Mouse (Mus musculus) hindbrain, embryonic 11.5 days (tissue): ENCODE results near the gene Gpank1. TPM values are rescaled to one million over a fixed set of nuclear protein-coding genes. Genes with fewer than 3 reads are reported as not detected.

ENCODE experiments used
- ATAC-seq: fragments of 200-750 bp; cut with Nextera tagmentation; 2 replicates; pipeline ENCODE4 v1.8.0; 2017; ENCODE audit warnings: mild to moderate bottlenecking, moderate TSS enrichment, moderate library complexity; ENCODE audit not compliant: low FRiP score
- DNase-seq: peaks from one replicate; pipeline ENCODE4 v3.0.0-alpha.2; 2015; ENCODE audit warnings: low spot score
- H3K27ac ChIP-seq: fragments of 300-500 bp; sonication (generic); 2 replicates; pipeline ENCODE4 v1.5.1; 2014; ENCODE audit warnings: mild to moderate bottlenecking, low read depth, low read length
- H3K27me3 ChIP-seq: fragments of 300-500 bp; sonication (generic); 2 replicates; pipeline ENCODE4 v1.6.1; 2014; ENCODE audit warnings: mild to moderate bottlenecking, low read length, moderate library complexity, mixed read lengths; ENCODE audit not compliant: control insufficient read depth, insufficient read depth
- H3K36me3 ChIP-seq: fragments of 300-500 bp; sonication (generic); 2 replicates; pipeline ENCODE4 v1.6.1; 2014; ENCODE audit warnings: mild to moderate bottlenecking, low read length, moderate library complexity, mixed read lengths; ENCODE audit not compliant: control insufficient read depth, insufficient read depth
- H3K4me1 ChIP-seq: fragments of 300-500 bp; sonication (generic); replicated peaks from 2 replicates; pipeline ENCODE4 v1.6.1; 2014; ENCODE audit warnings: low read length, mixed read lengths; ENCODE audit not compliant: control insufficient read depth, insufficient read depth
- H3K4me2 ChIP-seq: fragments of 300-500 bp; sonication (generic); replicated peaks from 2 replicates; pipeline ENCODE4 v1.6.1; 2014; ENCODE audit warnings: mild to moderate bottlenecking, low read depth, low read length
- H3K4me3 ChIP-seq: fragments of 300-500 bp; sonication (generic); 2 replicates; pipeline ENCODE4 v1.5.1; 2014; ENCODE audit warnings: low read depth, low read length
- H3K9ac ChIP-seq: fragments of 300-500 bp; sonication (generic); 2 replicates; pipeline ENCODE4 v1.6.1; 2014; ENCODE audit warnings: low read depth, low read length
- H3K9me3 ChIP-seq: fragments of 300-500 bp; sonication (generic); 2 replicates; pipeline ENCODE4 v1.6.1; 2016; ENCODE audit warnings: low read length; ENCODE audit not compliant: control insufficient read depth
- WGBS: fragments of 180-500 bp; shearing (Covaris S2); extraction: QIAGEN DNeasy Blood & Tissue Kit; methylation state at CpG from one replicate; pipeline ENCODE4 v1.1.7; 2014; 5-methylcytosine and 5-hydroxymethylcytosine counted together
- polyA plus RNA-seq: library from polyadenylated mRNA; unstranded; fragments of >200 nt; fragmentation: Nextera tagmentation; extraction: Ambion mirVana; gene quantifications from 2 replicates; pipeline ENCODE4 v1.2.1, GENCODE M21; 2014

The Gpank1 gene
- polyA plus RNA-seq, 1 experiment from 2014 or later, result 29.7 TPM

DNA sequence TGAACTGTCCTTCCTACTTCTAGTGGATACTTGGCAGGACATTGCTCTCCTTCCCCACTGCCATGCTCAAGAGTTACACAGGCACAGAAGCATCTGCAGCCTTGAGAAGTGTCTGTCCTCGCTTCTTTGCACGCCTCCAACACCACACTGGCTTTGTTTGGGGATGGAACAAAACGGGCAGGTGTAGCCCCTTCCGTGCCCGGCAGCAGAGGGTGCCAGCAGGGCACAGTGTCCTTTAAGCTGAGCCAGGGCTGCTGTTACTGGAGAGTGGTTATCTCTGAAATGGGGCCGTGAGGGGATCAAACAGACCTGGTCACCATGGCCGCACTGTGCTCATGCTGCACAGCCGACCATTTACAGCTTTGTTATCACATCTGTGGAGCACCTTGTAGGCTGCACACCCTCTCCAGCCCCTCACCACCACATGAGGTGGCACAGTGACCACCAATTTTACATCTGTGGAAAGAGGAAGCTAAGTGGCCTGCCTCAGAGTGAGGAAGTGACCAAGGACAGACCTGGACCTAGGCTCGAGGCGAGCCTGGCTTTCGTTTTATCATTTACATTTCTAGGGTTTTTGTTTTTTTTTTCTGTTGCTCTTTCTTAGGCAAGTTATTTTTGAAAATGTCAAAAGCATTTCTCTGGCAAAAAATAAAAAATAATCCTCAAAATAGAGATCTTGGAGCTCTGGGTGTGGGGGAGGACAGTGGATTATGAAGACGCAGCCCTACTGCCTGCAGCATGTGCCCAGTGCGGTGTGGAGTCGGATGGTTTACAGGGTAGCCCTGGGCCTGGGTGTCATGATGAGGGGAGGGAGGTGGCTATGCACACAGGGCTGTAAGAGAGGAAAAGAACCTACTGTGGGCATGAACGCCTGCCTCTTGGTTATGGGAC, 26.5 kb upstream of the Gpank1 start:
- no peak overlapping the region for H3K4me2 ChIP-seq
- H3K9me3 ChIP-seq, result no peaks in the 10 kb centered on the region
- H3K27me3 ChIP-seq, result no peaks in the 10 kb centered on the region
- 0 out of 2 replicates have a peak, but pooled peaks cover 6% of the 10 kb centered on the region for H3K36me3 ChIP-seq
- WGBS, result 95% methylated on average over 15 of the region's 15 CpGs
- no peak overlapping the region; the same call in 1 of the 2 replicates for H3K27ac ChIP-seq
- DNase-seq (no peak), ATAC-seq (no peak)
- no peak overlapping the region for H3K9ac ChIP-seq
- H3K4me3 ChIP-seq, result no peak overlapping the region
- peaks cover 7% of the 10 kb centered on the region; the same call in 1 of the 2 replicates for H3K4me1 ChIP-seq

DNA sequence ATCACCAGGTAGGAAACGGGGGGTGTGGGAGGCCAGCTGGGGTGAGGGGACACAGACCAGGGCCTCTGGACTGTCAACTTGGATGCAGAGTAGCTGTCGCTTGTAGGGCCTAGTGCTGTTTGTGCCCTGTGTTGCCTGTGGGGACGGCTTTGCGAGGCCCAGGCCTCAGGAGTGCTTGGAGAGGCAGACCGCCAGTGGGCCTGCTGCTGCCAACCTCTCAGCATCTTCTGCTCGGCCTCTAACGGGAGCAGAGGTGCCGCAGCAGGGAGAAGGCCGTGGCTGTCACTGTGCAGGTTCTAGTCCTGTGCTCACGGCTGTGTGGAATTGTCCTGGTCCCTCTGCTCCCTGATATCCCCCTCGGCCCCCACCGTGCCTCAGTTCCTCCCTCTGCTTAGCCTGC, 24.7 kb upstream of the Gpank1 start:
- no peaks in the 10 kb centered on the region for H3K9me3 ChIP-seq
- no peak overlapping the region for H3K9ac ChIP-seq
- DNase-seq, result no peak
- no peak overlapping the region for H3K27ac ChIP-seq
- H3K36me3 ChIP-seq, result peaks cover 4% of the 10 kb centered on the region; the same call in 1 of the 2 replicates
- H3K4me1 ChIP-seq, result no peaks in the 10 kb centered on the region
- H3K4me3 ChIP-seq, result no peak overlapping the region
- H3K4me2 ChIP-seq, result no peak overlapping the region
- no peak for ATAC-seq
- no peaks in the 10 kb centered on the region for H3K27me3 ChIP-seq
- WGBS, result 86% methylated on average over 12 of the region's 12 CpGs

DNA sequence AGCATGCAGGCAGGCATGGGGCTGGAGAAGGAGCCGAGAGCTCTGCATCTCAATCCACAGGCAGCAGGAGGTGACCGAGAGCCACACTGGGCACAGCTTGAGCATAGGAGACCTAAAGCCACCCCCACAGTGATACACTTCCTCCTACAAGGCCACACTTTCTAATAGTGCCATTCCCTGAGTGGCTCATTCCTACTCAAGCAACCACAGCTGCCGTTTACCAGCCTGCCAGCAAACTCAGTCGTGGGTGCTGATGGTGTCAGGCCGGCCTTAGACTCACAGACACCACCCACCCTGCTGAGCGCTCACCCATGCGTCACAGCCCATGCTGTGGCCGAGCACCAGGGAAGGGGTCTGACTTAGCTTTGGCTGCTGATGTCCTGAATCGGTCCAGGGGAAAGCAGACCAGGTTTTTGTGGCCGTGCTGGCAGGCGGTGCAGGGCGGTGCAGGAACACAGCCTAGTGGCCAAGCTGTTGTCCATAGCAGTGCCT, 24.0 kb upstream of the Gpank1 start:
- no peak overlapping the region for H3K27ac ChIP-seq
- H3K4me1 ChIP-seq, result no peaks in the 10 kb centered on the region
- ATAC-seq (no peak), DNase-seq (no peak)
- WGBS, result 83% methylated on average over 12 of the region's 12 CpGs
- H3K36me3 ChIP-seq, result peaks cover 6% of the 10 kb centered on the region; the same call in 1 of the 2 replicates
- H3K4me3 ChIP-seq, result no peak overlapping the region
- H3K9me3 ChIP-seq, result no peaks in the 10 kb centered on the region
- no peaks in the 10 kb centered on the region for H3K27me3 ChIP-seq
- H3K9ac ChIP-seq, result no peak overlapping the region
- no peak overlapping the region for H3K4me2 ChIP-seq

DNA sequence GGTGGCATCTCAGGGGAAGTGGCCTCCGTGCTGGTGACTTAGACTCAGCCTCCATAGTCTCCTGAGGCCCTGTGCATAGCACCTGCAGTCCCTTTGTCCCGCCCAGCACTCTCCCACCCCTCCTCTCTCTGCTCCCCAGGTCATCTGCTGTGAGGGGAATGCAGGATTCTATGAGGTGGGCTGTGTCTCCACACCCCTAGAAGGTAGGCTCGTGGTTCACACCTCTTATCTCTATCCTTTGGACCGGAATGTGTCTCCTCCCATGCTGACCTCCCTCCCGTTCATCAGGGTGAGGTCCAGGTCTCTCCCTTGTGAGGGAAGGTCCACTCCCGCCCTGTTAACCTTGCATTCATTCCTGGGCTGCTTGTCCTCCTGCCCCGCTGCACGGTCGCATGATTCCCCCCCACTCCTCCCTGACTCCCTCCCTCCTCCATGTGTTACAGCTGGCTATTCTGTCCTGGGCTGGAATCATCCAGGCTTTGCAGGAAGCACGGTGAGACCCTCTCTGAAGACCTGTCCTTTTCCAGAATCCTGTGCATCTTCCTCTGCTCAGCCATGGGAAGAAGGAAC, 21.0 kb upstream of the Gpank1 start:
- Histone ChIP-seq H3K9ac (no peak overlapping the region), H3K36me3 (peaks cover 2% of the 10 kb centered on the region; the same call in 1 of the 2 replicates), H3K9me3 (no peaks in the 10 kb centered on the region), H3K27ac (no peak overlapping the region), H3K4me1 (no peaks in the 10 kb centered on the region), H3K4me2 (no peak overlapping the region), H3K27me3 (no peaks in the 10 kb centered on the region), H3K4me3 (no peak overlapping the region)
- ATAC-seq (no peak), DNase-seq (no peak)
- WGBS, result 65% methylated on average over 10 of the region's 10 CpGs

DNA sequence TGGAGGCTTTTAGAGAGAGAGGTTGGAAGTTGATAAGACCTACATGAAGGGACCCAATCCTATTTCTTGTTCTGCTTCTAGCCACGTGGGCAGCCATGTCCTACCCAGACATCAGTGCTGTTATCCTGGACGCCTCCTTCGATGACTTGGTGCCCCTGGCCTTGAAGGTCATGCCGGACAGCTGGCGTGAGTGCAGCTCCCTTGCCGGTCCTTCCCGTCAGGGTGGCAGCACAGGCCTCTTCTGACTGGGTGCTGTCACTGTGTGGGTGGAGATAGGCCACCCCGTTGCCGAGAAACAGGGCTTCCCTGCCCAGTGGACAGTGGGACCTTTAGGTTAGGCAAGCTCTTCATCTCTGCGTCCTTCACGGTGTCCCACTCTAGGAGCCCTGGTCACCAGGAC, 20.1 kb upstream of the Gpank1 start:
- no peak for DNase-seq
- H3K4me3 ChIP-seq, result no peak overlapping the region
- peaks cover 2% of the 10 kb centered on the region; the same call in 1 of the 2 replicates for H3K36me3 ChIP-seq
- H3K27me3 ChIP-seq, result no peaks in the 10 kb centered on the region
- WGBS, result 91% methylated on average over 11 of the region's 11 CpGs
- ATAC-seq, result no peak
- H3K9ac ChIP-seq, result no peak overlapping the region
- no peak overlapping the region for H3K27ac ChIP-seq
- H3K4me1 ChIP-seq, result no peaks in the 10 kb centered on the region
- H3K4me2 ChIP-seq, result no peak overlapping the region
- no peaks in the 10 kb centered on the region for H3K9me3 ChIP-seq

DNA sequence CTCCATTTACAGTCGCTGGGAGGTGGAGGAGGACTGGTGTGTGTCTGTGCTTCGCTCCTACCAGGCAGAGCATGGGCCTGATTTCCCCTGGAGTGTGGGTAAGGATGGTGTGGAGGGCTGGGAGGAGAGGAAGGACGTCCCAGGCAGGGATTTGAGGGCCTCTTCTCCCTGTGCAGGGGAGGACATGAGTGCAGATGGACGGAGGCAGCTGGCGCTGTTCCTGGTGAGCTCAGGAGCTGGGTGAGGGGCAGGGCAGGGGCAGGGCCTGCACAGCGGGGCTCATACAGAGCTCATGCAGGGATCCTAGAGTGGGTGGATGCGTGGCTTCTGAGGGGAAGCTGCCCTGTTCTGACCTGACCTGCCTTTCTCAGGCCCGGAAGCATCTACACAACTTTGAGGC, 19.0 kb upstream of the Gpank1 start:
- DNase-seq, result no peak
- Histone ChIP-seq H3K27ac (no peak overlapping the region), H3K4me3 (no peak overlapping the region), H3K9me3 (no peaks in the 10 kb centered on the region), H3K27me3 (no peaks in the 10 kb centered on the region), H3K4me2 (no peak overlapping the region), H3K4me1 (no peaks in the 10 kb centered on the region), H3K9ac (no peak overlapping the region), H3K36me3 (peaks cover 2% of the 10 kb centered on the region; the same call in 1 of the 2 replicates)
- no peak for ATAC-seq
- WGBS, result 80% methylated on average over 8 of the region's 8 CpGs

DNA sequence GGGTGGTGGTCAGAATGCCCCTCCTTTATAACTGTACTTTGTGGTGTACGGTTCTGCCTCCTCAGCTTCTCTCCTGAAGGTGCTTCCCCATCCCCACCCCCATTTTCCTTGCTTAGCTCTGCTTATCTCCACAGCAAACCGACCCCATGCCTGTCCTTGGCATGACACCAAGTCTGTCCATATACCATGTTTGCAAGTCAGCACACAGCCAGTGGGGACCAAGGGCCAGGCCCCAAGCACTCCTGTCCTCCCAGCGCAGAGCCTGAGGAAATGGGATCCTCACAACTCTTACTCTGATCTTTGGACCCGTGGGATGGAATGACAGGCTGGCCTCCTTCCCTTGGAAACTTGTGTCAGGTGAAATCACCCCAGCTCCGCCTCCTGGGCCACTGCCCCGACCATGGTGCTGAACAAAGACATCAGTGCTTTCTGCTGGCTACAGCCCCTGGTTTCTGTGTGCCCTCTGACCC, 18.0 kb upstream of the Gpank1 start:
- DNase-seq, result no peak
- no peak for ATAC-seq
- H3K9me3 ChIP-seq, result no peaks in the 10 kb centered on the region
- H3K27me3 ChIP-seq, result no peaks in the 10 kb centered on the region
- H3K4me2 ChIP-seq, result no peak overlapping the region
- no peak overlapping the region for H3K4me3 ChIP-seq
- H3K27ac ChIP-seq, result no peak overlapping the region
- 69% methylated on average over 6 of the region's 6 CpGs for WGBS
- no peaks in the 10 kb centered on the region for H3K4me1 ChIP-seq
- no peak overlapping the region for H3K9ac ChIP-seq
- H3K36me3 ChIP-seq, result peaks cover 2% of the 10 kb centered on the region; the same call in 1 of the 2 replicates

DNA sequence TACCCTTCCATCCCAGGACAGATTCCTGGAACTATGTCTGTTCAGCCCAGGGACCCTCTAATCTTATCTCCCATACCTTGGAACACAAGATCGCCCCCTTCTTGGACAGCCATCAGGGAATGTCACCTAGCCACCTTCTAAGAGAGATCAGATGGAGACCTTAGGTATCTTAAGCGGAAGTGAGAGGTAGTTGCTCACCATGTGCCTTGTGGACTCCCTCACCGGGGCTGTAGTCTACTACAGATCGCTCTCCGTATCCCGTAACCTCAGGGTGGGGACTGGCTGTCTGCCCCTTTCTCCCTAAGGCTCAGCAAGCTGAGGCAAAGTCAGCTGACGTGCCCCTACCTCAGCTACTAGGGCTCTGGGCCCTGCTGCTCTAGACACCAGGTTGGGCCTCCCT, 17.2 kb upstream of the Gpank1 start:
- no peaks in the 10 kb centered on the region for H3K27me3 ChIP-seq
- no peak for ATAC-seq
- H3K9ac ChIP-seq, result no peak overlapping the region
- no peaks in the 10 kb centered on the region for H3K4me1 ChIP-seq
- H3K27ac ChIP-seq, result no peak overlapping the region
- peaks cover 2% of the 10 kb centered on the region; the same call in 1 of the 2 replicates for H3K36me3 ChIP-seq
- DNase-seq, result no peak
- H3K4me2 ChIP-seq, result no peak overlapping the region
- H3K4me3 ChIP-seq, result no peak overlapping the region
- H3K9me3 ChIP-seq, result no peaks in the 10 kb centered on the region
- WGBS, result 91% methylated on average over 7 of the region's 7 CpGs
